Mouse (Mus musculus) lung, postnatal 0 days (tissue): ENCODE results near the gene Olfr901. TPM values are rescaled to one million over a fixed set of nuclear protein-coding genes. Genes with fewer than 3 reads are reported as not detected.
"Not testable (repeated sequence)": the region's sequence is repeated elsewhere in the genome, so short reads cannot be mapped to it uniquely, and the experiment has no call there.

Experiments
- ATAC-seq: fragments of 200-750 bp; cut with Nextera tagmentation; 2 replicates; pipeline ENCODE4 v1.8.0; 2017; ENCODE audit warnings: moderate library complexity
- DNase-seq: peaks from one replicate; pipeline ENCODE4 v3.0.0-alpha.2; 2016; ENCODE audit warnings: low spot score
- H3K27ac ChIP-seq: fragments of 300-500 bp; sonication (generic); 2 replicates; pipeline ENCODE4 v1.5.1; 2014; ENCODE audit warnings: antibody characterized with exemption, mild to moderate bottlenecking, low read length, mixed read lengths
- H3K27me3 ChIP-seq: fragments of 300-500 bp; sonication (generic); replicated peaks from 2 replicates; pipeline ENCODE4 v1.6.1; 2014; ENCODE audit warnings: low read length, mixed read lengths; ENCODE audit not compliant: insufficient read depth
- H3K36me3 ChIP-seq: fragments of 300-500 bp; sonication (generic); 2 replicates; pipeline ENCODE4 v1.6.1; 2014; ENCODE audit warnings: low read length, mixed read lengths; ENCODE audit not compliant: insufficient read depth
- H3K4me1 ChIP-seq: fragments of 300-500 bp; sonication (generic); 2 replicates; pipeline ENCODE4 v1.6.1; 2014; ENCODE audit warnings: antibody characterized with exemption, low read depth, low read length, mixed read lengths; ENCODE audit not compliant: insufficient read depth
- H3K4me2 ChIP-seq: fragments of 300-500 bp; sonication (generic); replicated peaks from 2 replicates; pipeline ENCODE4 v1.6.1; 2014; ENCODE audit warnings: low read depth, mild to moderate bottlenecking, low read length, moderate library complexity, mixed read lengths
- H3K4me3 ChIP-seq: fragments of 300-500 bp; sonication (generic); 2 replicates; pipeline ENCODE4 v1.5.1; 2014; ENCODE audit warnings: low read depth, low read length
- H3K9ac ChIP-seq: fragments of 300-500 bp; sonication (generic); replicated peaks from 2 replicates; pipeline ENCODE4 v1.6.1; 2014; ENCODE audit warnings: low read depth, mild to moderate bottlenecking
- H3K9me3 ChIP-seq: fragments of 300-500 bp; sonication (generic); 2 replicates; pipeline ENCODE4 v1.6.1; 2016; ENCODE audit warnings: low read length, mixed read lengths
- CTCF ChIP-seq: IDR thresholded peaks from 2 replicates; pipeline ENCODE4 v1.5.1; 2016; ENCODE audit warnings: antibody characterized with exemption, mild to moderate bottlenecking
- EP300 ChIP-seq: IDR thresholded peaks from 2 replicates; pipeline ENCODE4 v1.6.1; 2016; ENCODE audit warnings: antibody characterized with exemption, mild to moderate bottlenecking, control low read depth
- WGBS: fragments of 180-500 bp; shearing (Covaris S2); extraction: QIAGEN DNeasy Blood & Tissue Kit; methylation state at CpG from one replicate; pipeline ENCODE4 v1.1.7; 2014; 5-methylcytosine and 5-hydroxymethylcytosine counted together
- polyA plus RNA-seq: library from polyadenylated mRNA; unstranded; fragments of >200 nt; fragmentation: Nextera tagmentation; extraction: Ambion mirVana; gene quantifications from 2 replicates; pipeline ENCODE4 v1.2.1, GENCODE M21; 2015

Olfr901 gene
- polyA plus RNA-seq, result not detected in 2 replicates

DNA sequence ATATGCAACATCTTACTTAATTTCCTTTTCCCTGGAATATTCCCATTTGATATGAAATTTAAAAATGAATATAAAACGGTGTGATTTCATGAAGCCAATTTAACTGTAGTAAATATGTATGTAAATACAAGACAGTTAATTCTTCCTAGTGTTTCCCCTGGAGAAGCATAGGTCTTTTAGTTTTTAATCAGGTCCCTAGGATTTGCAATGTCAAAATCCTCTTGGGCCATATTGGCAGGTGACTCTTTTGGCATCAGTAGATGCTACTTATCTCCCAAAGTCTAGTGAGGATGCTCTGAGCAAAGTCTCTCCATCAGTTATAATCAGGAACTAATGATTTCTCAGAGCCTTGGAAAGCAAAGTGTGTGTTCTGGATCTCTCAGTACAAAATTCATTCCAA lies at the start of gene Olfr901:
TSS of gene Olfr901 (plus strand) at position 301 of the 400 bp plus-strand sequence.
- DNase-seq (no peak), ATAC-seq (no peak)
- WGBS, result 81% methylated on average over 1 of the region's 1 CpGs
- H3K4me3 ChIP-seq, result no peak within 1 kb of the TSS
- H3K4me2 ChIP-seq, result no peak within 1 kb of the TSS
- no peak within 1 kb of the TSS for H3K27ac ChIP-seq
- H3K9ac ChIP-seq, result no peak within 1 kb of the TSS
- no peaks in the 10 kb centered on the region for H3K4me1 ChIP-seq
- no peaks in the 10 kb centered on the region for H3K36me3 ChIP-seq
- H3K27me3 ChIP-seq, result no peaks in the 10 kb centered on the region
- H3K9me3 ChIP-seq, result no peaks in the 10 kb centered on the region
- TF ChIP-seq CTCF, result no peak
- TF ChIP-seq EP300, result no peak

DNA sequence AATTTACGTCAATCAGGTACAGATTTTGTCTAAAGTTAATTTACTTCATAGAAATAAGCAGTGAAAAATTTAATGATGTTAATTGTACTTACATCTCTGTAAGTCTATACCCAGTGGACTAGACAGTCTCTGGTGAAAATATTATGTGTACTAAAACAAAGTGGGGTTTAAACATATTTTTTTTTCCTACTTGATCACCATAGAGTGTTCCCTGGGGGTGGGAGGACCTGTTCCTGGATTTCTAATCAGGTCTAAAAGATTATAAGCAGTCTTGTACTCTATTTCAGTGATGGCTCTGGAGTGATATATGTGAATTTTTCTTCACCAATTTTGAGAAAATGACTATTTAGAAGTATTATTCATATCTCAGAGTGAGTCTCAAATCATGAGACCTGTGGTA lies 27.9 kb upstream of the Olfr901 start, which contains the start of gene Olfr147:
TSS of gene Olfr147 (plus strand) at position 301 of the 400 bp plus-strand sequence.
- DNase-seq, result no peak
- H3K36me3 ChIP-seq, result no peaks in the 10 kb centered on the region

DNA sequence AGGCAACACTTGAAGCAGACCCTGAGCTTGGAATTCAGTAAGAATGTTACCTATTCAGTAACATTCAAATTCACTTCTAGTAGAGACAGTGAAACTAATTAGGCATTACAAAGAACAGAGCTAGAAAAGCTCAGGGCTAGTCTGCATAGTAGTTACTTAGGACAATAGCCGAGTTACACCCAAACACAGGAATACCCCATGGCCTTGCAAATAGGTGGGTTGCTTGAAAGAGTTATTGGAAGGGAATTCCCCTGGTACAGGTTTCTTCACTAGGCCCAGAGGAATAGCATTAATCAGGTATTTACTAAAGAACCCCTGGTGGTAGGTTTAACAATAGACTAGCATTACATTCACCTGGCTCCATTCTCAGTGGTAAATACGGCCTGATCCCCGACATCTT lies 21.8 kb upstream of the Olfr901 start:
- H3K4me3 ChIP-seq, H3K36me3 ChIP-seq, H3K4me1 ChIP-seq, H3K27ac ChIP-seq, DNase-seq, H3K9me3 ChIP-seq, H3K27me3 ChIP-seq, H3K9ac ChIP-seq, ATAC-seq, H3K4me2 ChIP-seq: not testable (repeated sequence)
- 76% methylated on average over 3 of the region's 3 CpGs for WGBS

More for the DNA sequence above, 27.9 kb upstream of the Olfr901 start, which contains the start of gene Olfr147:
- no peaks in the 10 kb centered on the region for H3K4me1 ChIP-seq
- H3K4me2 ChIP-seq, result no peak within 1 kb of the TSS
- no peak within 1 kb of the TSS for H3K9ac ChIP-seq
- TF ChIP-seq CTCF (no peak), EP300 (no peak)
- no peak within 1 kb of the TSS for H3K27ac ChIP-seq
- 70% methylated on average over 1 of the region's 1 CpGs for WGBS
- no peaks in the 10 kb centered on the region for H3K9me3 ChIP-seq
- no peak within 1 kb of the TSS for H3K4me3 ChIP-seq
- H3K27me3 ChIP-seq, result no peaks in the 10 kb centered on the region
- ATAC-seq, result no peak

DNA sequence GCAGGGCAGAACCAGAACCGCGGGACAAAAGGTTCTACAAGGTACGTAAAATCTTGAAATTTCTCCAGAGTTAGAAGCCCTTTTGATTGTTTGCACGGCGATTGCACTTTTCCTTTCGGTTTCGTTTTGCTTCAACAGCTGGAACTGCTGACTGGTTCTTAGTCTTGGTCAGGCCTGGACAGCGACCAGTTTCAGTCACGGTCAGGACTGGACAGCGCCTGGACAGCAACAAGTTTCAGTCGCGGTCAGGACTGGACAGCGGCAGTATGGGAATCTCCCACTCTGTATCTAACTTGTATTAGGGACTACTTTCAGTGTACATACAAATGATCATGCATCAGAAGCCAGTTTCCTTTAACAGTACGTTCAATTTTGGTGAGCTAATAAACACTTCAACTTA lies 15.8 kb upstream of the Olfr901 start:
- not testable (repeated sequence) for H3K36me3 ChIP-seq, DNase-seq, H3K4me1 ChIP-seq, H3K4me3 ChIP-seq, H3K9ac ChIP-seq, H3K9me3 ChIP-seq, ATAC-seq, H3K27ac ChIP-seq, H3K27me3 ChIP-seq, H3K4me2 ChIP-seq
- WGBS, result 87% methylated on average over 14 of the region's 14 CpGs

DNA sequence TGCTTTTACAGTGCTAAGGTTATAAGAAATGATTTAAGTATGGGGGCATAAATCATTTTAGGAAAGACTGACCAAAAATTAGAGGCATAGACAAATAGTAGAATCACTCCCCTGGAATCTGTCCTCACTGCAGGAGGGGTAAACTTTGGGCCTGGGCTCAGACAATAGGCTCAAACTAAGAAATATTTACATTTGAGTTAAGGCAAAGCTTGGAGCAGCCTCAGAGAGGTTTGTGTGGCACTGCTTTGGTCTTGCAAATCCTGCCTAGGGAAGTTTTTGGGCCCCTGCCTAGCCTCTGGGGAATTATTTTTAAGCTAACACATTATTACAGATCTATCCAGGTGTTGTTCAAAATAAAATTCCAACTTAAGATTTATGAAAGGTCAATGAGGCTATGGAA lies 5.5 kb upstream of the Olfr901 start:
- H3K9ac ChIP-seq, result no peak overlapping the region
- H3K27me3 ChIP-seq, result no peaks in the 10 kb centered on the region
- DNase-seq, result no peak
- no peaks in the 10 kb centered on the region for H3K9me3 ChIP-seq
- H3K27ac ChIP-seq, result no peak overlapping the region
- H3K4me3 ChIP-seq, result no peak overlapping the region
- H3K36me3 ChIP-seq, result no peaks in the 10 kb centered on the region
- no peak for TF ChIP-seq CTCF
- no peak for TF ChIP-seq EP300
- H3K4me1 ChIP-seq, result no peaks in the 10 kb centered on the region
- ATAC-seq, result no peak
- no peak overlapping the region for H3K4me2 ChIP-seq

DNA sequence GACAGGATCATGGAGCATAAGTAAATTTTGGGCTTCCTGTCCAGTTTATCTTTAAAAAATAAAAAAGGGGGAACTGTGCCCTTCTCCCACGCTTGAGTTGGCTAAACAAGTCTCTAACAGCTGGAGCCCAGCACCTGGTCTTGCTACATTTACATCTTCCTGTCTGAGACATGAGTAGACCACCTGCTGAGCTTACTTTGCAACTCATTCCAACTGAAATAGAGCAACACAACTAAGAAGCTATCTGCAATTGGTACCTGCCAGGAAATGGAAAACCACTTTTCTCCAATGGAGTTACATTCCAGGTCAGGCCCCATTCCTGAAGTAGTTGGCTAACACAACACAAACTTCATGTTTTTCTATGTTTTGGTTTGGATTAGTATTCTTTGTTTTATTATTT lies 2.2 kb upstream of the Olfr901 start:
- WGBS, result 19% methylated on average over 1 of the region's 1 CpGs
- DNase-seq (no peak), ATAC-seq (no peak)

DNA sequence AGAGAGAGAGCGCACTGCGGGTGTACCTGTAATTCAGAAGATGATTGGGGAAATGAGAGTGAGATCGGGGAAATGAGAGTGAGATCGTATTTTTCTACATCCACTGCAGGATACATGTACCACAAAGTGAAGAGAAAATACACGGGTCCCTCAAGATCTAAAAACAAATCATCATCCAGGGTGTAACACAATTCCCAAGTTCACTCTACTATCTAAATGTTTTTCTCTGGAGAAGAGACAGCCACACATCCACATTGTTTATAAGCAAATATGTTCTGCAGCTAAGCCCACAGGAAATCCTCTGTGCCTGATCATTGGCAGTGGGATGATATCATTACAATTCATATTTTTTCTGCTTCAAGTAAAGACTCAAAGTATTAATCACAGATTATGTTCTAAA lies 18.1 kb downstream of the Olfr901 start, which contains the start of gene Olfr902:
TSS of gene Olfr902 (plus strand) at position 301 of the 400 bp plus-strand sequence.
- WGBS, result 81% methylated on average over 5 of the region's 5 CpGs
- Histone ChIP-seq H3K36me3 (no peaks in the 10 kb centered on the region), H3K4me3 (no peak within 1 kb of the TSS), H3K9me3 (no peaks in the 10 kb centered on the region), H3K27me3 (no peaks in the 10 kb centered on the region), H3K4me2 (no peak within 1 kb of the TSS), H3K27ac (no peak within 1 kb of the TSS), H3K9ac (no peak within 1 kb of the TSS), H3K4me1 (no peaks in the 10 kb centered on the region)
- TF ChIP-seq CTCF (no peak), EP300 (no peak)
- ATAC-seq, result no peak
- DNase-seq, result no peak

More for the DNA sequence above, 2.2 kb upstream of the Olfr901 start:
- Histone ChIP-seq H3K27me3 (no peaks in the 10 kb centered on the region), H3K4me3 (no peak overlapping the region), H3K9me3 (no peaks in the 10 kb centered on the region), H3K4me2 (no peak overlapping the region), H3K9ac (no peak overlapping the region), H3K36me3 (no peaks in the 10 kb centered on the region), H3K4me1 (no peaks in the 10 kb centered on the region), H3K27ac (no peak overlapping the region)
- TF ChIP-seq CTCF (no peak), EP300 (no peak)
